Mouse (Mus musculus) C2C12 (cell line): ENCODE measurements at regions not wholly inside any gene's neighbourhood (a gene's known extent, or its start where the extent isn't known, plus 50 kb on each side); places are given as distances from the start of the nearest gene placed in this dataset.

ENCODE experiments used
- H3K27me3 ChIP-seq: one replicate; pipeline ENCODE4 v1.6.1; 2011; ENCODE audit not compliant: control insufficient read depth, insufficient read depth, insufficient read length
- H3K36me3 ChIP-seq: one replicate; pipeline ENCODE4 v1.6.1; 2011; ENCODE audit not compliant: control insufficient read depth, insufficient read depth
- H3K4me3 ChIP-seq: one replicate; pipeline ENCODE4 v1.5.1; 2011; ENCODE audit warnings: mild to moderate bottlenecking, control low read depth; ENCODE audit not compliant: poor library complexity, insufficient read depth, severe bottlenecking
- H3K79me2 ChIP-seq: one replicate; pipeline ENCODE4 v1.6.1; 2011; ENCODE audit not compliant: control insufficient read depth, insufficient read depth
- H3K79me3 ChIP-seq: one replicate; pipeline ENCODE4 v1.6.1; 2011; ENCODE audit warnings: low read depth, control low read depth
- H3ac ChIP-seq: one replicate; pipeline ENCODE3; 2011; ENCODE audit warnings: low read depth; ENCODE audit not compliant: control insufficient read depth, insufficient read length
- CEBPB ChIP-seq: IDR thresholded peaks from one replicate; pipeline ENCODE4 v1.6.1; 2011; ENCODE audit warnings: low read depth, mild to moderate bottlenecking, control low read depth, moderate library complexity
- CTCF ChIP-seq: IDR thresholded peaks from one replicate; pipeline ENCODE4 v1.5.1; 2011; ENCODE audit not compliant: control insufficient read depth, insufficient read depth, insufficient read length
- FOSL1 ChIP-seq: IDR thresholded peaks from one replicate; pipeline ENCODE4 v1.8.0; 2011; ENCODE audit warnings: mild to moderate bottlenecking, low read length; ENCODE audit not compliant: poor library complexity, insufficient read depth, severe bottlenecking
- MAX ChIP-seq: IDR thresholded peaks from one replicate; pipeline ENCODE4 v1.6.1; 2011; ENCODE audit warnings: mild to moderate bottlenecking, control low read depth
- MYOD1 ChIP-seq: IDR thresholded peaks from one replicate; pipeline ENCODE4 v1.6.1; 2011; ENCODE audit warnings: low read depth; ENCODE audit not compliant: control insufficient read depth, insufficient read length
- MYOG ChIP-seq: IDR thresholded peaks from one replicate; pipeline ENCODE4 v1.6.1; 2011; ENCODE audit not compliant: control insufficient read depth, insufficient read length; ENCODE audit errors: extremely low read depth
- USF1 ChIP-seq: IDR thresholded peaks from one replicate; pipeline ENCODE4 v1.6.1; 2011; ENCODE audit warnings: low read depth, mild to moderate bottlenecking, control low read depth, moderate library complexity

DNA sequence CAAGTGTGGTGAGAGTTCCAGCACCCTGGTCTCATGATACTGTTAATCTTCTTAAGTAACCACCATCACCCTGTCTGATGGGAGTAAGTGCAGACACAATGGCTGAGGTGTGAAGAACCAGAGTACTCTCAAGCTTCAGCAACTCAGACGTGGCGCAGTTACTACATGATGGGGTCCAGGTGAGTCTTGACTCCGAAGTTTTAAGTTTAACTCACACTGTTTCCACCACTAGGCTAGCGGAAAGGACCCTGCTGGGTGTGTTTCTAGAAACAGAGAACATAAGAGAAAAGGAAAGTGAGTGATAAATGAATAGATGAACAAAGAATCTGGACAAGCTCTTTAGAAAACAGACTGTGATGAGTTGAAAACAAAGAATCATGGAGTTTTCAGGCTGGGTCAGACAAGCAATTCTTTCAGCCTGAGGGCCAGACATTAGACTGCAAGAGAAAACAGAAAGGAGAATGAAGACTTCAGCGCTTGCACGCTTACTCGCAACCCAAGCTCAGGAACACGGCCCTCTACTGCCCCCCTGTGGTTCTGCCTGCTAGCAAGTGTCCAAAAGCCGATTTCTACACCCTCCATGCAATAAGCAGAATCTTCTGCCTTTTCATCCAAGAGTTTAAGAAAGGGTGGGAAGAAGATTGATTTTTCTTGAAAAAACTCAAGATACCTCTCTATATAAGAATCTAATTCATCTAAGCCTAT, 2593.6 kb upstream of the Gm6569 start:
- Histone ChIP-seq H3ac (no peak overlapping the region), H3K27me3 (no peaks in the 10 kb centered on the region)

DNA sequence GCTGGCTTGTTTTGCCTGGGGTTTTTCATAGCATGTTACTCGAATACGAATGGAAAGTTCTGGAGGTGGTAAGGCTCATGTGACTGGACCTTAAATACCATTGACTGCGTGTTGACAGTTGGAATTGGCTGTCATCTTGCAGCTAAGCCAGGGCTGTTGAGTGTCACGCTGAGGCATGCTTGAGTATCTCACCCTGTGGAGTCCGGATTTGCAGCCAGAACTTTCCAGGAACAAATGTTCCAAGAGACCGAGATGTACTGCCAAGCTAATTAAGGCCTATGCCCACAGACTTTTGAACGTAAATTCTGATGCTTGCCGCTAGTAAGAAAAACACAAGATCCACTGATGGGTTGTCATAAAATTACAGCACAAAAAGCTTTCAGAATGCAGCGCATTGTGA, 2590.8 kb upstream of the Gm6569 start:
- no peak for TF ChIP-seq USF1
- TF ChIP-seq CEBPB: no peak
- Histone ChIP-seq H3K36me3 (no peaks in the 10 kb centered on the region), H3K4me3 (no peak overlapping the region), H3ac (no peak overlapping the region), H3K79me3 (no peaks in the 10 kb centered on the region), H3K79me2 (no peaks in the 10 kb centered on the region), H3K27me3 (no peaks in the 10 kb centered on the region)

More for the DNA sequence above, 2593.6 kb upstream of the Gm6569 start:
- no peak overlapping the region for H3K4me3 ChIP-seq
- TF ChIP-seq MAX (no peak), CTCF (peak; percentile 83)
- H3K79me2 ChIP-seq: no peaks in the 10 kb centered on the region
- H3K79me3 ChIP-seq: no peaks in the 10 kb centered on the region
- no peaks in the 10 kb centered on the region for H3K36me3 ChIP-seq

DNA sequence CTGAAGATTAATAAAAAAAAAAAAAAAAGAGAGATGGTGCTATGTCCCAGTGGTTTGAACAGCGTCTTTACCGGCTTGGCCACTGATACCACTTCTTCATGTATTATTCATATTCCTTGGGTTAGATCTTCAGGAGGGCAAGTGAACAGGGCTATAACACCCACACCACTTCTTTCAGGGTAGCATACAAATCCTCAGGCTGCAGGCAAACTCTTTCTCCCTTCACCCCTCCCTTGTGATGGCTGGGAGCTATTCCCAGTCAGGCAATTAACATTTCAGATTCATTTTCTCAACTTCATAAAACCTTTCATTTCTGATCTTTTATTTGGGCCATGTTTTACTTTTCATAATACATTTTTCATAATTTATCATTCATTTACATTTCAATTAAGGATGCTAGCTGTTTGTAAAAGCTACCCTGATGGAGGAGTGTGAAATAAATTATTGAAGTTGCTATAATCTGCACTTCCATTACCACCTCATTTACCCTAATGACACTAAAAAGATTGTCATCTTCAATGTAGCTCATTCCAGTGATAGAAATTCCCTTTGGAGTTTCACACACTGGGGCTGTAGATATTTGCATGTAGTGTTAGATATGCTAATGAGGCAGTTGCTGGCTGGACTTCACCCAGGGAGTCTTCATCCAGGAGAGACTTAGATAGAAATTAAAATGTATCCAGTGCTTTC, 2558.3 kb upstream of the Gm6569 start:
- Histone ChIP-seq H3K79me2 (no peaks in the 10 kb centered on the region), H3K4me3 (no peak overlapping the region), H3K27me3 (no peaks in the 10 kb centered on the region), H3K79me3 (no peaks in the 10 kb centered on the region), H3ac (no peak overlapping the region), H3K36me3 (no peaks in the 10 kb centered on the region)
- no peak for TF ChIP-seq MAX

DNA sequence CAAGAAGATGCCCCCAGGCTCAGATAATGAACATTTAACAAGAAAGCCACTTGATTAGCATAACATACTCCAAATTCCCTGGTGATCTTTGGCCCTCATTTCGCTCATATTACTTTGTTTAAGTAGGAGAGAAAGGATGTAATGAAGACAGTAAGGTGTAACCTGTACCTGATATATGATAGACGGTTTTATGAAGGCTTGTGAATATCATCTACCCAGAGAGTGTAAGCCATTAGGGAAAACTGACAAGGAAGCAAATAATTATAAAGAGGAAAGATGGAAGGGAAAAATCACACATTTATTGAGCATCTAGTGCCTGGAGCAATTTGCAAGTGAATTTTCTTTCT, 2557.8 kb upstream of the Gm6569 start:
- Histone ChIP-seq H3K79me3 (no peaks in the 10 kb centered on the region), H3K36me3 (no peaks in the 10 kb centered on the region), H3ac (no peak overlapping the region), H3K79me2 (no peaks in the 10 kb centered on the region), H3K4me3 (no peak overlapping the region), H3K27me3 (no peaks in the 10 kb centered on the region)
- no peak for TF ChIP-seq MYOD1
- no peak for TF ChIP-seq MYOG
- TF ChIP-seq MAX: no peak
- no peak for TF ChIP-seq FOSL1
- TF ChIP-seq USF1: no peak
- no peak for TF ChIP-seq CEBPB
- no peak for TF ChIP-seq CTCF

DNA sequence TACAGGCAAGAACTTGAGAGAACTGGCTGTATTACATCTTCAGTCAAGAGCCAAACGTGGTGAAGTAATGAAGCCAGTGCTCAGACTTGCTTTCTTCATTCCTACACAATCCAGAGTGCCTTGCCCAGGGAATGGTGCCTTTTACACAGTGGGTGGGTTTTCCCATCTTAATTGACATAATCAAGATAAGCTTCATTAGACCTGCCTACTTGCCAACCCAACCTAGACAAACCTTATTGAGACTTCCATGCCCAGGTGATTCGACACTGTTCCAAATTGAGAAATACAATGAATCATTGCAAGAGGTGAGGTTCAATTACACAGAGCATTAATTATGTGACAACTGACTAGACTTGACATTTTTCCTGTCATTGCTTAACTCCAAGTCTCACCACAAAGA, 2557.0 kb upstream of the Gm6569 start:
- Histone ChIP-seq H3K4me3 (no peak overlapping the region), H3K79me3 (no peaks in the 10 kb centered on the region), H3K36me3 (no peaks in the 10 kb centered on the region), H3K79me2 (no peaks in the 10 kb centered on the region), H3ac (no peak overlapping the region), H3K27me3 (no peaks in the 10 kb centered on the region)
- TF ChIP-seq MAX: no peak
- TF ChIP-seq CTCF: no peak
- no peak for TF ChIP-seq USF1
- TF ChIP-seq FOSL1: no peak
- TF ChIP-seq MYOG: no peak
- TF ChIP-seq CEBPB: no peak
- no peak for TF ChIP-seq MYOD1

DNA sequence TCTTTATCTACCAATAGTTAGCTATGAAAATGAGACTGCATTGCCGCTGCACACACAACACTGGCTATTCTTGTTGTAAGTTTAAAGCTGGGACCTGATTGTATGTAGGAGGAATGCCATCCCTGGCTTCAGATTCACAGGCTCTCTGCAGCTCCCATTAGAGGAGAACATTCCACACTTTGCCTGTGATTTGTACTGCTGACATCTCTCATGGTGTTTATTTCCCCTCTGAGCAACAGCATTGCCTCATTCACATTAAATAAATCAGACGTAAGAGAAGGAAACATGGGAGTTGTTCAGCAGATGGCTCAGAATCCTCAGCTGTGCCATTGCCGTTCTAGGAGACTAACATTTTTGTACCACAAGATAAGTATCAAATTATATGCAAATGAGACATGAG, 2550.6 kb upstream of the Gm6569 start:
- no peak for TF ChIP-seq MYOG
- TF ChIP-seq FOSL1: no peak
- no peak for TF ChIP-seq MAX
- no peak for TF ChIP-seq CEBPB
- no peak for TF ChIP-seq CTCF
- TF ChIP-seq USF1: no peak
- no peak for TF ChIP-seq MYOD1

DNA sequence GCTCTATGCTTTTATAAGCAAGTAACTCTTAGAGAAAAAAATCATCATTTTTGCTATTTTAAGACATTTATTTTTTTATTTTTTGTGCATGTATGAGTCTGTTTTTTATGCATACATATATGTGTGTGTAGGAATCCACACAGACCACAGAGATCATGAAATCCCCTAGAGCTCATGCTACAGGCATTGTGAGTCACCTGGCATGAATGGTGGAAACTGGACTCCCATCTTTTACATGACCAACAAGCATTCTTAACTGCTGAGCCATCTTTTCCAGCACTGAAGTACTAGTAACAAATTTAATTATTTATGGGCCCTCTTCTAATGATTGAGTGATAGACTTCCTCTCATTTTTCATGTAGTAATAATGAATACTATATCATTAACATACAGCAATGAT, 2531.8 kb upstream of the Gm6569 start:
- no peaks in the 10 kb centered on the region for H3K36me3 ChIP-seq
- H3K4me3 ChIP-seq: no peak overlapping the region
- TF ChIP-seq MYOD1 (no peak), CTCF (no peak), MYOG (no peak), MAX (no peak)
- no peak overlapping the region for H3ac ChIP-seq
- H3K79me3 ChIP-seq: no peaks in the 10 kb centered on the region
- no peaks in the 10 kb centered on the region for H3K79me2 ChIP-seq
- H3K27me3 ChIP-seq: no peaks in the 10 kb centered on the region

More for the DNA sequence above, 2550.6 kb upstream of the Gm6569 start:
- no peaks in the 10 kb centered on the region for H3K79me2 ChIP-seq
- no peaks in the 10 kb centered on the region for H3K79me3 ChIP-seq
- no peak overlapping the region for H3ac ChIP-seq
- no peak overlapping the region for H3K4me3 ChIP-seq
- no peaks in the 10 kb centered on the region for H3K36me3 ChIP-seq
- no peaks in the 10 kb centered on the region for H3K27me3 ChIP-seq
